Mouse (Mus musculus): Measurements from ENCODE around the gene Unc5cl.
"Not testable (repeated sequence)": the region's sequence is repeated elsewhere in the genome, so short reads cannot be mapped to it uniquely, and the experiment has no call there.

Unc5cl gene

DNA sequence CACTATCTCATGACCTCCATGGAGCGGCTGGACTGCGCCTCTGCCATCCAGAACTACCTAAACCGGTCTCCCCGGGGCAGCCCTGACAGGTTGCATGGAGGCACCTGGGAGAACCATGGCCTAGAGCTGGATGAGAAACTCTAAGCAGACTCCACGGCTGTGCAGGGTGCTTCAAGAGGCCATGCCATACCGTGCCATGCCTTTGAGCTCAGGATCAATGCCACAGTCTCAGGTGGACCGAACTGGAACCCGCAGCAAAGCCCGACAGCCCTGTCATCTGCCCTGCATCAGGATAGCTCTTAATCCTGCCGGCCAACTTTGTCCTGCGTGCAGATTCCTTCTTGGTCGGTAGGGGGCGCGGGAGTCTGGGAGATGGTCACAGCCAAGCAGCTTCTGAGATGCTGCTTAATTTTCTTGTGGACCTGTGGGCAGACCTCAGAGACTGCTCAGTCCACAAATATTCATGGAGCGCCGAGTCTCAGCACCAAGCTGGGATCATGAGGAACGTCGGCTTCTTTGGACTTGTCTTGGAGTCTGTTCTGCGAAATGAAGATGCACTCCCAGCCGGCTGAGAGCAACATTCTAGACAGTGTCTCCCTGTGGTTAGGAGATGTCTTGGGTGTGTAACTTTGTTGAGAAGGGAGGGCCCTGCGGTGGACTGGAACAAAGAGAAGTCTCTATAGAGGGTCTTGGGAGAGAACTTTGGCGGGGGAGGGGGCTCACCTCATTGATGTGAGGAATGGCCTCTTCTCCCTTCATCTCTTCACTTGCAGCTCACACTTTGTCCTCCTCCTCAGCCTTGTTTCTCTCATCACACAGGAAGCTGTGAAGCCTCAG lies 12.9 kb downstream of the Unc5cl start:
- DNase-seq (ENCODE audit: low read depth, low spot score), result peak; percentile 59

DNA sequence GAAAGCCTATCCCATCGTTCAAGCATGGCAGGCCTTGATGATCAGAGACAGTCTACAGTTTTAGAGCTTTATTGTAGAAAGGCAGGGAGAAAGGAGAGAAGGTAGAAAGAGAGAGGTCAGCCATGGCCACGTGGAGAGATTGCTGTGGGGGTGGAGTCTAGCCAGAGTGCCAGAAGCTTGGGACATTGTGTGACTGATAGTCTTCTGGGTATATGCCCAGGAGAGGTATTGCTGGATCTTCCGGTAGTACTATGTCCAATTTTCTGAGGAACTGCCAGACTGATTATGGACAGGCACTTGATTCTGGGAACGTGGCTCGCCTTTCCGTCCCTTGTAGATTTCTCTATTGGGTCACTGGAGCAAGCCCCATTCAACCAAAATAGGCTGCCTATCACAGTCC lies 19.6 kb downstream of the Unc5cl start:
- DNase-seq (ENCODE audit: low read depth, low spot score), result not testable (repeated sequence)

GRCm38 (mm10) chr17:48475444-48475843 lies 20.7 kb downstream of the Unc5cl start:
- DNase-seq (ENCODE audit: low read depth, low spot score), result no peak

DNA sequence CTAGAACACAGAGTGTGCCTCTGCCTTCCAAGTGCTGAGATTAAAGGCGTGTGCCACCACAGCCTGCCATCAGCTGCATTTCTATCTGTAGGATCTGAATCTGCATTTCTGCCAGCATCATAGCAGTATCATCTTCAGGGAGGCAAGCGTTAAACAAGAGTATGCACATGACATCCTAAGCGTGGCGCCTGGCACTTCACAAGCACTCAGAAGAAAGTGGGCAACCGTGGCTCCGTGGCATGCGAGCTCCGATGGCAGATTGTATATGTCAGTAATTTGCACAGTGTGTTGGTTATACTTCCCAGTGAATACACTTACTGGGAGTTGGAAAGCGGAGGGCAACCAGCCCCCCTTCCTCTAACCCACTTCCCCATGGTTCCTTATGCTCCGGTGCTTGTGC lies 25.3 kb downstream of the Unc5cl start:
- no peak for DNase-seq (ENCODE audit: low read depth, low spot score)

- no peak for DNase-seq (ENCODE audit: low read depth, low spot score)
Measured at GRCm38 (mm10) chr17:48483764-48484163, 29.1 kb downstream of the Unc5cl start.

- no peak for DNase-seq (ENCODE audit: low read depth, low spot score)
Measured at GRCm38 (mm10) chr17:48484191-48484590, 29.5 kb downstream of the Unc5cl start.

DNA sequence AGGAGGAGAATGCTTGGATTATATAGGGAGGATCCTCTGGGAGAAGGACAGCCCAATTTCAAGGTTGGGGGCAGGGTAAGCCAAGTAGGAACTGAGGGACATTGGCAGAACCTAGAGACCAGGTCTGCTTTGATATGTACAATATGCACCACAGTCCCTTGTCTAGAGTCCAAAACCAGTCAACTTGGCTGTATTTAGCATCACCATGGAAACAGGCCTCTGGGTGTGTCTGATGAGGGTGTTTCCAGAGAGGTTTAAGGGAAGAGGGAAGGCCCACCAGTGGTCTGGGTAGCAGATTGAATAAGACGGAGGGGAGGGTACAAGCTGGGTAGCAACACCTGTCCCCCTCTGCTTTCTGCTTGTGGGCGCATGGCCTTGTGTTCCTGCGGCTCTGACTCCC lies 34.8 kb downstream of the Unc5cl start:
- no peak for DNase-seq (ENCODE audit: low read depth, low spot score)

DNA sequence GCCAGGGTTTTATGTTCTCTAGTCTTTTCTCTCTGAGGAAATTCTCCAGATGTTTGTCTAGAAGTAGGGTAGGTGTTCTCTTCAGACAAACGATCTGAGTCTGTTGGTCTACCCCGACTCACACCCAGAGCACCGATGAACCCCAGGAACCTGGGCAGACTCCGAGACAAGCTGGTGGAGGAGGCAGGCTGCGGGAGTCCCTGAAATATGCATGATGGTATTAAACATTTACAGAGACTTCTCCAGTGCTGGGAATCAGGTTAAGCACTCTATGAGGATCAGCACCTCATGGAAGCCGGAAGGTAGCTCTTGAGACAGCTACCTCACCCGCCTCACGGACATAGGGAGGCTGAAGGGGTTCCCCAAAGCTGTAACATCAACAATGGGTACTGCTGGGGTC lies 37.9 kb downstream of the Unc5cl start:
- no peak for DNase-seq (ENCODE audit: low read depth, low spot score)

- DNase-seq (ENCODE audit: low read depth, low spot score), result no peak
Measured at GRCm38 (mm10) chr17:48493582-48493981, 38.9 kb downstream of the Unc5cl start.

- no peak for DNase-seq (ENCODE audit: low read depth, low spot score)
Measured at GRCm38 (mm10) chr17:48493986-48494385, 39.3 kb downstream of the Unc5cl start.

- no peak for DNase-seq (ENCODE audit: low read depth, low spot score)
Measured at GRCm38 (mm10) chr17:48497986-48498385, 43.3 kb downstream of the Unc5cl start.

DNA sequence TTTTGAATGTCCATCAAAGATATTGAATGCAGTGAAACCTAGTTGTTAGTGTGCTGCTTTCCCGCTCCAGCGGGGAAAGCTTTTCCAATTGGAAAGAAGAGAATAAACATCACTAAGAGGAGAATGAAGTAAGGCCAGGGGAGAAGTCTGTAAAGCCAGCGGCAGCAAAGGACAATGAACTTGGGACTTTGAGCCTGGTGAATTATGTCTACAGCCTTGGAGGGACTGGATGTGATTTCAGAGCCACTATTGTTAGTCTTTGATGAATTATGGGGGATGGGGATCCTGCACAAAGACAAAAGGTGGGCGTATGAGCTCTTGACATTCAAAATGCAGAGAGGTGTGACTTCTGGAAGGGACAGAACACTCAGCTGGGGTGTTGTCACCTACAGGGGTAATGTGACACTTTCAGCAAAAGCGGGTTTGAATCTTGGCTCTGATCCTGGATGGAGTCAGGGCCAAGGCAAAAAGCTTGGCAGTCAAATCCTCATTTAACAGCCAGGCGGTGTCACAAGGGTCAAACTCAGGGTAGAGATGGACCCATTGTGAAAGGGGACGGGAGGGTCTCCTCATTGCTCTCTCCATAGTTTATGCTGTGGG lies 46.2 kb downstream of the Unc5cl start:
- DNase-seq (ENCODE audit: low read depth, low spot score), result no peak

- no peak for DNase-seq (ENCODE audit: low read depth, low spot score)
Measured at GRCm38 (mm10) chr17:48505006-48505405, 50.3 kb downstream of the Unc5cl start.

DNA sequence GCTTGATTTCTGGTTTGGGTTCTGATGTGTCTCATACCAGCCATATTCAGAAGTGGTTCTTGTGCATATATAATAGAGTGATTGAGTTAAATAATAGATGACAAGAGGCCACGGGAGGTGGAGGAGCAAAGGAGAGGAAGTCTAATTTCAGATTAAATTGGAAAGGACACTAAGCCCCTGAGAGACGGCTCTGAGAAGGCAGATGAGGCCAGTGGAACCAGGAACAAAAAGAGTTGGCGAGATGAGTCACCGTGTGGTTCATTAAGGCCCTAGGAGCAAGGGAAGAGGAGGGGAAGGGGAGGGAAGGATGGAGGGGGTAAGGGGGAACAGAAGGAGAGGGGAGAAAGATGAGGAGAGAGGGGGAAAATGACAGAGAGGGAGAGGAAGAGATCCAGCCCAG lies 52.3 kb downstream of the Unc5cl start:
- DNase-seq (ENCODE audit: low read depth, low spot score), result no peak

DNA sequence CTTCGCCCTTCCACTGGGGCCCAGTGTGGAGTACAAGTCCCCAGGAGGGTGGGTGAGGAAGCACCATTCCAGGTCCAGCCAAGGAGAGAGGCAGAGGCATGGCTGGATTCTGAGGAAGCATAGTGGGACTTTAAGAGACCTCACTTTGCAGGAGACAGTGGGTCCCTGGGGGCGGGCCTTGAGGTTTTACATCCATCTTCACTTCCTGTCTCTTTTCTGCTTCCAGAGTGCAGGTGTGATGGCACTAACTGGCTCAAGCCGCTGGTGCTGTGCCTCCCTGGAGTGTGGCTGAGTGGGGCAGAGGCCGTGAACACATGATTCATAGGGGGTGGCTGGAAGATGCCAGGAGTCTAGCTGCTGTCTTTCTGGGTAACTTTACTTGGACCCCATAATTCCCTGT lies 54.9 kb downstream of the Unc5cl start:
- DNase-seq (ENCODE audit: low read depth, low spot score), result no peak

DNA sequence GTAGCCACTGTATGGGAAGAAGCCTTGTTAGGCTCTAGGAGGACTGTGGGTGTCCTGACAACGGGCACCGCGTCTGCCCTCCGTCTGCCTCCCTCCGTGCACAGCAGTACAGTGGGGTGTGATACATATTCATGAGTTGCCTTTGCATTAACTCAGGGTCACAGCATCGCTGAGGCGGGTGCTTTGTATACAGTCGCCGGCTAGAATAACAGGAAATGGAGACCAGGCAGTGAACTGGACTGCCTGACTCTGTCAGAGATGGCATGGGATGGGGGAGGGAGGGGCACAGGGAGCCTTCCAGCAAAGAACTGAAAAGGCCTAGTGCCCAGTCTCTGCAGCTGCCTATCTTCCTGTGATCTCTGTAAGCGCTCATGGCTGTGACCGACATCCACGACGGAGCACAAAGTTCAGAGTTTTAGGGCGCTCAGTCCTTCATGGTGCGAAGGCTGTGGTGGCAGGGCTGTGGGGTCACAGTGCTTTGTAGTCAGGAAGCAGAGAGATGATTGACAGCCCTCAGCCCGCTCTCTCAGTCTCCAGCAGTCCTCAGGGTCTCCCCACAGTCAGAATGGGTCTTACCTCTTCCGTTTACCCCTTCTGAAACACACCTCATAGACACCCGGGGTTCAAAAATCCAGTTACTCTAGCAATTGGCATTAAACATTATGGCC lies 58.0 kb downstream of the Unc5cl start:
- no peak for DNase-seq (ENCODE audit: low read depth, low spot score)

GRCm38 (mm10) chr17:48514613-48515012 lies 59.9 kb downstream of the Unc5cl start:
- DNase-seq (ENCODE audit: low read depth, low spot score), result no peak

- DNase-seq (ENCODE audit: low read depth, low spot score), result no peak
Measured at GRCm38 (mm10) chr17:48519046-48519445, 64.3 kb downstream of the Unc5cl start.

DNA sequence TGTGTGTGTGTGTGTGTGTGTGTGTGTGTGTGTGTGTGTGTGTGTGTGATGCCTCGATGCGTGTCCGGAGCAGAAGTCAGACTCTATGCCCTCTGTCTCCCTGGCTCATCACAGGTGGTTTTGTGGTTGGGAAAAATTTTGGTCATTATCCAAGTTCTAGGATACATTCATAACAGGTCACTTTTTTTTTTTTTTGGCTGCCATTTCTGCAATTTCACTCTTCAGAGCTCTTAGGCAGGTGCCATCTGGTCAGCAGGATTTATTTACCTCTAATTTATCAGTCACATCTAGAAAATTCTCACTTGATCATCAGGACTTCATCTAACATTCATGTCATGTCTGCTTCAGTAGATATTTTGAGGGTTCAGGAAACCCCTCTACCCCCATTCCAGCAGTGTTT lies 65.7 kb downstream of the Unc5cl start:
- no peak for DNase-seq (ENCODE audit: low read depth, low spot score)

- no peak for DNase-seq (ENCODE audit: low read depth, low spot score)
Measured at GRCm38 (mm10) chr17:48523056-48523455, 68.4 kb downstream of the Unc5cl start.

- no peak for DNase-seq (ENCODE audit: low read depth, low spot score)
Measured at GRCm38 (mm10) chr17:48533844-48534705, 79.4 kb downstream of the Unc5cl start.

- DNase-seq (ENCODE audit: low read depth, low spot score), result no peak
Measured at GRCm38 (mm10) chr17:48538328-48538727, 83.6 kb downstream of the Unc5cl start.
